8 mouse cellular contexts compared by ENCODE assay signal in the genomic region with DNA sequence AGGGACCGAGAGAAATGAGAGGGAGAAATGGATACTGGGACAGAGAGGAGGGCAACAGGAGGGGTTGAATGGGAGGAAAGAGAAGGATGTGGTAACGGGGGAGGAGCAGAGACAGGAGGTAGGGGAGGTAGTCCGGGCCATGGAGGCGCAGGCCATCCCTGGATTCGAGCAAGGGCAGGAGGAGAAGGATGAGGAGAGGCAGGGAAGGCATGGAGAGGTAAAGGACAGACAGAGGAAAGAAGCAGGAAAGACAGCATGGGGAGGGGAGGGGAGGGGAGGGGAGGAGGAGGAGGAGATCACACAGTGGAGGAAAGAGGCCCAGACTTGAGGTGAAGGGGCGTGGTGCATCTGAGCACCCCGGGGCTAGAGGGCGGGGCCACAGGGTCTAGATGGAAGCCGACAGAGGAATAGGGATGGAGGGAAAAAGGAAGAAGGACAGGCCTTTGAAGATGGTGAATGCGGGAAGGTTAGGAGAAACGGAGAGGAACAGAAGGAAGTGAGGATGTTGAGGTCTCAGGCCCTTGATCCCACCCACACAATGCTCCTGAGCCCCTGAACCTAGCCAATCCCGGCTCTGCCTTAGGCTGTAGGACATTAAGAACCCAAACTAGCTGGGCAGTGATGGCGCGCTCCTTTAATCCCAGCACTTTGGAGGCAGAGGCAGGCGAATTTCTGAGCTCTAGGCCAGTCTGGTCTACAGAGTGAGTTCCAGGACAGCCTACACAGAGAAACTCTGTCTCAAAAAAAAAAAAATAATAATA. TPM values are rescaled to one million over a fixed set of nuclear protein-coding genes. Genes with fewer than 3 reads are reported as not detected.
DNase-seq lines count a peak whose midpoint lies in the region; ATAC-seq and TF ChIP-seq lines count a peak whose summit lies in the region.

Gene Btbd2 (minus strand): TSS at position 209 of the 761 bp plus-strand sequence.

- peak within 1 kb of the TSS; percentile 89 for H3K4me2 ChIP-seq in forebrain, embryonic 13.5 days
- H3K4me2 ChIP-seq in midbrain, postnatal 0 days (ENCODE audit: low read depth, low read length, poor library complexity, severe bottlenecking), result peak within 1 kb of the TSS; percentile 93

- 23% methylated on average over 15 of the region's 15 CpGs for WGBS in forebrain, embryonic 13.5 days
- WGBS in midbrain, postnatal 0 days, result 25% methylated on average over 15 of the region's 15 CpGs

- H3K4me3 ChIP-seq in forebrain, embryonic 13.5 days, result peak within 1 kb of the TSS; percentile 82
- peak within 1 kb of the TSS; percentile 82 for H3K4me3 ChIP-seq in midbrain, postnatal 0 days (ENCODE audit: low read depth, low read length)

- intact Hi-C loops in left cerebral cortex, postnatal 4 days (cut with DNase I), result no loop called here

- ATAC-seq in frontal cortex, adult (ENCODE audit: low TSS enrichment), result peak; percentile 21; the same call in 1 of the 2 replicates
- no peak; the same call in 1 of the 2 replicates for ATAC-seq in forebrain, embryonic 13.5 days
- no peak for ATAC-seq in hematopoietic stem cell, adult 5-6 weeks (replicated peaks in 1 of 2; ENCODE audit: insufficient read depth in 1 of 2, low FRiP score in 2 of 2, low TSS enrichment in 1 of 2, low read depth in 1 of 2, poor library complexity in 2 of 2, severe bottlenecking in 2 of 2)
- peak; percentile 36 for ATAC-seq in midbrain, postnatal 0 days (ENCODE audit: low FRiP score)

- H3K9me3 ChIP-seq in forebrain, embryonic 13.5 days (replicated peaks), result no peaks in the 10 kb centered on the region
- no peaks in the 10 kb centered on the region for H3K9me3 ChIP-seq in midbrain, postnatal 0 days (ENCODE audit: low read length)

- DNase-seq in frontal cortex, postnatal 25 days (ENCODE audit: low spot score in 2 of 2), result no peak
- peak; percentile 75 for DNase-seq in ZHBTc4 (ENCODE audit: low read depth, low spot score)
- DNase-seq in left cerebral cortex, postnatal 4 days, result no peak
- DNase-seq in midbrain, postnatal 0 days (ENCODE audit: low spot score), result no peak
- DNase-seq in urinary bladder, postnatal 10 days (ENCODE audit: low spot score), result no peak

- TF ChIP-seq CTCF in midbrain, postnatal 0 days (IDR thresholded peaks at IDR 0.05), result no peak

- no peaks in the 10 kb centered on the region for H3K27me3 ChIP-seq in forebrain, embryonic 13.5 days
- H3K27me3 ChIP-seq in midbrain, postnatal 0 days (ENCODE audit: insufficient read depth, low read length), result no peaks in the 10 kb centered on the region

- peak within 1 kb of the TSS; percentile 89 for H3K27ac ChIP-seq in forebrain, embryonic 13.5 days
- peak within 1 kb of the TSS; percentile 91 for H3K27ac ChIP-seq in midbrain, postnatal 0 days (ENCODE audit: low read depth, low read length)

- peak within 1 kb of the TSS; percentile 92 for H3K9ac ChIP-seq in forebrain, embryonic 13.5 days
- H3K9ac ChIP-seq in midbrain, postnatal 0 days (replicated peaks; ENCODE audit: low read length, poor library complexity, severe bottlenecking), result peak within 1 kb of the TSS; percentile 93

- peaks cover 29% of the 10 kb centered on the region for H3K4me1 ChIP-seq in forebrain, embryonic 13.5 days
- H3K4me1 ChIP-seq in midbrain, postnatal 0 days (ENCODE audit: insufficient read depth, low read length), result peaks cover 14% of the 10 kb centered on the region

- peaks cover 3% of the 10 kb centered on the region; the same call in 1 of the 2 replicates for H3K36me3 ChIP-seq in forebrain, embryonic 13.5 days (ENCODE audit: poor library complexity, severe bottlenecking)
- no peaks in the 10 kb centered on the region for H3K36me3 ChIP-seq in midbrain, postnatal 0 days (ENCODE audit: insufficient read depth, low read length)

RNA-seq across cellular contexts. Expression of gene Btbd2, which starts in this region (rescaled TPM):
- 59.2 and 61.2 TPM in 2 replicates for polyA plus RNA-seq in forebrain, embryonic 13.5 days (2015; fragmentation: Nextera tagmentation; extraction: Ambion mirVana)
- total RNA-seq in hematopoietic stem cell, adult 5-6 weeks (2017), result 13.6 and 35.8 TPM in 2 replicates
- 10 to 100 TPM; 80.9 to 83.2 TPM for total RNA-seq in left cerebral cortex, postnatal 4 days (2021)
- 168 and 215 TPM in 2 replicates for total RNA-seq in midbrain, postnatal 0 days (2014; rRNA removed)
- 71.6 and 80.4 TPM in 2 replicates for polyA plus RNA-seq in midbrain, postnatal 0 days (2015; fragmentation: Nextera tagmentation; extraction: Ambion mirVana)

Comparison
In these comparisons a context has a peak if more than half of its experiments do, and no peak if none do; other contexts are left out.
1. ATAC-seq: peak in frontal cortex, adult (single experiment) and midbrain, postnatal 0 days (single experiment); none in forebrain, embryonic 13.5 days (single experiment) and hematopoietic stem cell, adult 5-6 weeks (0 of 2).